Mouse (Mus musculus) liver, embryonic 14.5 days (tissue): ENCODE data around the gene Six5. TPM values are rescaled to one million over a fixed set of nuclear protein-coding genes. Genes with fewer than 3 reads are reported as not detected.

ENCODE experiments used
- ATAC-seq: fragments of 200-750 bp; cut with Nextera tagmentation; 2 replicates; pipeline ENCODE4 v1.8.0; 2017; ENCODE audit warnings: moderate number of reproducible peaks, mild to moderate bottlenecking, moderate library complexity; ENCODE audit not compliant: insufficient read depth
- DNase-seq, 3 experiments: peaks; one replicate each; pipeline ENCODE4 v3.0.0-alpha.2; 2012 to 2013; ENCODE audit warnings: low read depth in 3 of 3, low spot score in 3 of 3
- H3K27ac ChIP-seq: fragments of 300-500 bp; sonication (generic); 2 replicates; pipeline ENCODE4 v1.5.1; 2014; ENCODE audit warnings: moderate library complexity, mild to moderate bottlenecking, control low read depth, inconsistent platforms
- H3K27me3 ChIP-seq: fragments of 300-500 bp; sonication (generic); 2 replicates; pipeline ENCODE4 v1.6.1; 2014; ENCODE audit warnings: mild to moderate bottlenecking, low read length, moderate library complexity; ENCODE audit not compliant: control insufficient read depth, insufficient read depth
- H3K36me3 ChIP-seq: fragments of 300-500 bp; sonication (generic); replicated peaks from 2 replicates; pipeline ENCODE4 v1.6.1; 2014; ENCODE audit warnings: low read depth; ENCODE audit not compliant: control insufficient read depth, insufficient read depth
- H3K4me1 ChIP-seq, 2 experiments: fragments of 200-500 bp in 1 of 2; fragments of 300-500 bp in 1 of 2; sonication (generic) in 1 of 2; replicated peaks; 2 replicates each; pipeline ENCODE4 v1.6.1; 2012 to 2014; ENCODE audit warnings: antibody characterized with exemption in 1 of 2, inconsistent platforms in 1 of 2, low read length in 1 of 2; ENCODE audit not compliant: control insufficient read depth in 2 of 2, insufficient read depth in 2 of 2
- H3K4me2 ChIP-seq: fragments of 300-500 bp; sonication (generic); 2 replicates; pipeline ENCODE4 v1.6.1; 2014; ENCODE audit warnings: low read depth, mild to moderate bottlenecking, control low read depth, moderate library complexity
- H3K4me3 ChIP-seq, 2 experiments: fragments of 200-500 bp in 1 of 2; fragments of 300-500 bp in 1 of 2; sonication (generic) in 1 of 2; 2 replicates each; pipeline ENCODE4 v1.5.1; 2012 to 2014; ENCODE audit warnings: low read depth in 2 of 2, low read length in 2 of 2, mild to moderate bottlenecking in 2 of 2, control low read depth in 1 of 2, inconsistent platforms in 1 of 2, moderate library complexity in 1 of 2; ENCODE audit not compliant: insufficient read depth in 1 of 2
- H3K9ac ChIP-seq: fragments of 300-500 bp; sonication (generic); replicated peaks from 2 replicates; pipeline ENCODE4 v1.6.1; 2014; ENCODE audit warnings: mild to moderate bottlenecking, control low read depth, moderate library complexity
- H3K9me3 ChIP-seq: fragments of 300-500 bp; sonication (generic); 2 replicates; pipeline ENCODE4 v1.6.1; 2016; ENCODE audit warnings: low read length, mixed read lengths; ENCODE audit not compliant: control insufficient read depth
- CTCF ChIP-seq: IDR thresholded peaks from 2 replicates; pipeline ENCODE4 v1.5.1; 2016; ENCODE audit warnings: antibody characterized with exemption, low read depth, control low read depth
- EP300 ChIP-seq: IDR thresholded peaks from 2 replicates; pipeline ENCODE4 v1.6.1; 2016; ENCODE audit warnings: antibody characterized with exemption, low read depth
- WGBS: fragments of 180-500 bp; shearing (Covaris S2); extraction: QIAGEN DNeasy Blood & Tissue Kit; methylation state at CpG from one replicate; pipeline ENCODE4 v1.1.7; 2014; ENCODE audit not compliant: insufficient replicate concordance; 5-methylcytosine and 5-hydroxymethylcytosine counted together
- polyA plus RNA-seq, 2 experiments: library from polyadenylated mRNA; depleted of rRNA in 1 of 2; stranded (reverse) in 1 of 2; unstranded in 1 of 2; fragments of >200 nt; fragmentation: Nextera tagmentation in 1 of 2; extraction: Ambion mirVana in 1 of 2; gene quantifications; 2 replicates each; pipeline versions ENCODE4 v1.2.1 to v1.2.3; 2012 to 2014

Gene Six5
- polyA plus RNA-seq, 2 experiments = 0.60 to 3.3 TPM

GRCm38 (mm10) chr7:19054777-19055076 is 39.7 kb upstream of the Six5 start:
- DNase-seq (no peak), ATAC-seq (no peak)
- Histone ChIP-seq H3K27ac (no peak overlapping the region), H3K9me3 (no peaks in the 10 kb centered on the region), H3K27me3 (no peaks in the 10 kb centered on the region), H3K9ac (no peak overlapping the region), H3K36me3 (peaks cover 6% of the 10 kb centered on the region; the same call in 1 of the 2 replicates), H3K4me2 (no peak overlapping the region), H3K4me1 (no peaks in the 10 kb centered on the region), H3K4me3 (no peak overlapping the region)
- TF ChIP-seq EP300 (no peak), CTCF (no peak)
- WGBS = 74% methylated on average over 9 of the region's 9 CpGs

DNA sequence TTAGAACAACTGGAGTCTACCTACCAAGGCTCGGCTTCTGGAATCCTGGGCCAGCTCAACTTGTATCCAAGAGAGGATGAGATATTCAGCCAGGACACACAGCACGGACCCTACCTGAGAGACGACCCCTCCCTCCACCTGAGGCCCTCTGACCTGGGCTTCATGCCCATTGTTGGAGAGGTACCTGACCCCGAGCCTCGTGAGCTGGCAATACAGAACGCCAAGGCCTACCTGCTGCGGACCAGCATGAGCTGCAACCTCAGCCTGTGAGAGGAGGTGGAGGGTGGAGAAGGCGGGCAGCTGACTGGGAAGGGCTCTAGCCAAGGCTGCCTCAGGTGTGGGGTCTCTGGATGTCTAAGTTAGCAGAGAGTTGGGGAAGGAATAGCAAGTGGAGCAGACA is 39.3 kb upstream of the Six5 start:
- no peak overlapping the region for H3K27ac ChIP-seq
- TF ChIP-seq EP300 (no peak), CTCF (no peak)
- no peaks in the 10 kb centered on the region for H3K27me3 ChIP-seq
- ATAC-seq = no peak
- H3K9ac ChIP-seq = no peak overlapping the region
- no peak for DNase-seq
- no peaks in the 10 kb centered on the region for H3K4me1 ChIP-seq
- no peak overlapping the region for H3K4me2 ChIP-seq
- no peaks in the 10 kb centered on the region for H3K9me3 ChIP-seq
- WGBS = 71% methylated on average over 8 of the region's 8 CpGs
- no peak overlapping the region for H3K4me3 ChIP-seq
- peaks cover 2% of the 10 kb centered on the region; the same call in 1 of the 2 replicates for H3K36me3 ChIP-seq

- ATAC-seq (no peak), DNase-seq (no peak)
- Histone ChIP-seq H3K4me3 (no peak overlapping the region), H3K9me3 (no peaks in the 10 kb centered on the region), H3K4me1 (no peaks in the 10 kb centered on the region), H3K9ac (no peak overlapping the region), H3K4me2 (no peak overlapping the region), H3K36me3 (no peaks in the 10 kb centered on the region), H3K27ac (no peak overlapping the region), H3K27me3 (no peaks in the 10 kb centered on the region)
- WGBS = 63% methylated on average over 10 of the region's 10 CpGs
- TF ChIP-seq CTCF = no peak
- TF ChIP-seq EP300 = no peak
Observed at GRCm38 (mm10) chr7:19057405-19057804, 37.0 kb upstream of the Six5 start.

DNA sequence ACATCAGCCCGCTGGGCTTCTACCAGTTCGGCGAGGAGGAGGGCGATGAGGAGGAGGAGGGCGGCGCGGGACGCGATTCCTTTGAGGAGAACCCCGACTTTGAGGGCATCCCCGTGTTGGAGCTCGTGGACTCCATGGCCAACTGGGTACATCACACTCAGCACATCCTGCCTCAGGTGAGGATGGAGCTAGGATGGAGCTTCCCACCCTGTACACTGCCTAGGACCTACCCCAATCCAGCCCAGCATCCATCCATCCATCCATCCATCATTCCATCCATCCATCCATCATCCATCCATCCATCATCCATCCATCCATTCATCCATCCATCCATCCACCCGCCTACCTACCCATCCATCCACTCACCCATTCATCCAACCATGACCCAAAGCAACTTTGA is 28.5 kb upstream of the Six5 start:
- H3K36me3 ChIP-seq = no peaks in the 10 kb centered on the region
- no peak for ATAC-seq
- no peak overlapping the region for H3K27ac ChIP-seq
- TF ChIP-seq CTCF (no peak), EP300 (no peak)
- H3K4me2 ChIP-seq = no peak overlapping the region
- no peaks in the 10 kb centered on the region for H3K4me1 ChIP-seq
- H3K9ac ChIP-seq = no peak overlapping the region
- H3K9me3 ChIP-seq = no peaks in the 10 kb centered on the region
- WGBS = 42% methylated on average over 13 of the region's 13 CpGs
- H3K4me3 ChIP-seq = no peak overlapping the region
- DNase-seq = no peak
- H3K27me3 ChIP-seq = peaks cover 29% of the 10 kb centered on the region

DNA sequence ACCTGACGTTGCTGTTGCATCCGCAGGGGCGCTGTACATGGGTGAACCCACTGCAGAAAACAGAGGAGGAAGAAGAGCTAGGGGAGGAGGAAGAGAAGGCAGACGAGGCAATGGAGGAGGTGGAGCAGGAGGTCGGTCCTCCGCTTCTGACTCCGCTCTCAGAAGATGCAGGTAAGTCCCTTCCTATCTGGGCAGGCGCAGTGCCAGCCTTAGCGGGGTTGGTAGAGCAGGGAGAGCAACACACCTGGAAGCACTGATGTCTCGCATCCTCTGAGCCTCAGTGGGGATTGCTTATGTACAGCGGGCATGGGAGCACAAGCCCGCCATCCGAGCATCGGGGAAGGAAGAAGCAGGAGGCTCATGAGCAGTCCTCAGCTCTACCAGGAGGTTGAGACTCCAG is 27.3 kb upstream of the Six5 start:
- Histone ChIP-seq H3K4me1 (no peaks in the 10 kb centered on the region), H3K9ac (no peak overlapping the region), H3K36me3 (no peaks in the 10 kb centered on the region), H3K27me3 (peaks cover 29% of the 10 kb centered on the region), H3K27ac (no peak overlapping the region), H3K4me3 (no peak overlapping the region), H3K4me2 (no peak overlapping the region), H3K9me3 (no peaks in the 10 kb centered on the region)
- TF ChIP-seq CTCF (no peak), EP300 (no peak)
- WGBS = 36% methylated on average over 14 of the region's 14 CpGs
- no peak for DNase-seq
- ATAC-seq = no peak

DNA sequence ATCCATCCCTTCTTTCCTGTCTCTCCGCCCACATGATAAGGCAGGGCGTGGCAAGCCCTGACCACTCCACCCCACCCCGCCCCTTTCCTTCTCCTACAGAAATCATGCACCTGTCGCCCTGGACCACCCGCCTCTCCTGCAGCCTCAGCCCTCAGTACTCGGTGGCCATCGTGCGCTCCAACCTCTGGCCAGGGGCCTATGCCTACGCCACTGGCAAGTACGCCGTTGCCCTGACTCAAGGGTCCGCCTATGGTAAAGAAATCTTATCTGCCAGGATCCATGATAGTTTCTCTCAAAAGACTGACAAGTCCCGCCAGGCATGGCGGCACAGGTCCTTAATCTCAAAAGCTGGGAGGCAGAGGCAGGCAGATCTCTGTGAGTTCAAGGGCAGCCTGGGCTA is 26.5 kb upstream of the Six5 start:
- Histone ChIP-seq H3K36me3 (no peaks in the 10 kb centered on the region), H3K4me2 (no peak overlapping the region), H3K27me3 (peaks cover 29% of the 10 kb centered on the region), H3K4me3 (no peak overlapping the region), H3K9ac (no peak overlapping the region), H3K27ac (no peak overlapping the region), H3K4me1 (no peaks in the 10 kb centered on the region), H3K9me3 (no peaks in the 10 kb centered on the region)
- DNase-seq (no peak), ATAC-seq (no peak)
- TF ChIP-seq CTCF (no peak), EP300 (no peak)
- WGBS = 60% methylated on average over 14 of the region's 14 CpGs
